1 mouse cellular context compared by ENCODE assay signal in the genomic region with DNA sequence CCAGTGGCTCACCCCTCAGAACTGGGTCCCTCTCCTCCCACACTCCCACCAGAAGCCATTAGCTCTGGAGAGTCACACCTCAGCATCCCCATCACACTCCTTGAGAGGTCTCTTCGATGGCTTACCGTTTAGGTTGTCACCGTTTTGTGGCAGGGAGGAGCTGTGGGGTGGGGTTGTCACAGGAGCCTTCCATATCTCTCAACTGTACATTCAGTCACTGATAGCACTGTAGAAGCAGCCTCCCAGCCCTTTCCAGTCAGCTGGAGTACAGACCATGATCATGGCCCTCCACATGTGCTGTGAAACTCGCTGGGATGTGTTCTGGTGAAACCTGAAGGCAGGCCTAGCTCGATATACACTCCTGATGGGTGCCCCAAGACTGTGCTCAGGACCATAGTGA.
TF ChIP-seq lines count a peak whose summit lies in the region.

No protein-coding gene starts in this region.

TF ChIP-seq in MEL, 35 proteins besides CTCF, POLR2A, EP300 and RAD21 (continued from another document):
- TF ChIP-seq GATA1 (IDR thresholded peaks at IDR 0.05; ENCODE audit: low read depth, low read length) (peak; percentile 56), UBTF (IDR thresholded peaks at IDR 0.05; ENCODE audit: borderline replicate concordance, insufficient read depth, low read depth, low read length) (no peak)
